In genomic region chr13:9191172-9192140, GRCm38 (mm10) we compare ENCODE assay signal across 8 mouse cellular contexts.
DNase-seq lines count a peak whose midpoint lies in the region; ATAC-seq and TF ChIP-seq lines count a peak whose summit lies in the region.

No protein-coding gene starts in this region.

- no peaks in the 10 kb centered on the region for H3K36me3 ChIP-seq in intestine, postnatal 0 days (ENCODE audit: control insufficient read depth, insufficient read depth)
- no peaks in the 10 kb centered on the region for H3K36me3 ChIP-seq in lung, embryonic 14.5 days (ENCODE audit: insufficient read depth)
- no peaks in the 10 kb centered on the region for H3K36me3 ChIP-seq in stomach, embryonic 14.5 days (ENCODE audit: control insufficient read depth, insufficient read depth, low read length)

- TF ChIP-seq CTCF in bone marrow macrophage, adult 2 months (IDR thresholded peaks at IDR 0.05; ENCODE audit: low read depth, low read length), result no peak
- no peak for TF ChIP-seq CTCF in intestine, postnatal 0 days (IDR thresholded peaks at IDR 0.05; ENCODE audit: low read depth)
- no peak for TF ChIP-seq CTCF in lung, embryonic 14.5 days (IDR thresholded peaks at IDR 0.05; ENCODE audit: low read depth)

- H3K27ac ChIP-seq in bone marrow macrophage, adult 2 months (ENCODE audit: insufficient read depth, low read depth, low read length), result peak overlapping the region; percentile 75
- H3K27ac ChIP-seq in intestine, postnatal 0 days (ENCODE audit: low read depth, low read length), result no peak overlapping the region
- no peak overlapping the region for H3K27ac ChIP-seq in lung, embryonic 14.5 days (ENCODE audit: low read depth)
- no peak overlapping the region for H3K27ac ChIP-seq in stomach, embryonic 14.5 days (ENCODE audit: low read length)

- TF ChIP-seq POLR2A in bone marrow macrophage, adult 2 months (IDR thresholded peaks at IDR 0.05; ENCODE audit: borderline replicate concordance, low read depth, low read length), result no peak

- H3K9ac ChIP-seq in intestine, postnatal 0 days (ENCODE audit: low read depth, low read length), result no peak overlapping the region
- no peak overlapping the region for H3K9ac ChIP-seq in lung, embryonic 14.5 days
- no peak overlapping the region for H3K9ac ChIP-seq in stomach, embryonic 14.5 days (replicated peaks; ENCODE audit: low read depth, low read length)

- peaks cover 35% of the 10 kb centered on the region for H3K4me1 ChIP-seq in bone marrow macrophage, adult 2 months (ENCODE audit: control insufficient read depth, insufficient read depth, low read length)
- H3K4me1 ChIP-seq in intestine, postnatal 0 days (replicated peaks; ENCODE audit: control insufficient read depth, insufficient read depth, low read length), result no peaks in the 10 kb centered on the region
- H3K4me1 ChIP-seq in lung, embryonic 14.5 days (ENCODE audit: insufficient read depth), result no peaks in the 10 kb centered on the region
- no peaks in the 10 kb centered on the region for H3K4me1 ChIP-seq in stomach, embryonic 14.5 days (ENCODE audit: control insufficient read depth, insufficient read depth, low read length)

- H3K4me2 ChIP-seq in intestine, postnatal 0 days (replicated peaks; ENCODE audit: low read depth), result peak overlapping the region; percentile 38
- H3K4me2 ChIP-seq in lung, embryonic 14.5 days, result 0 out of 2 replicates have a peak overlapping the region, but pooled peaks have one; percentile 27
- peak overlapping the region; percentile 20; the same call in 1 of the 2 replicates for H3K4me2 ChIP-seq in stomach, embryonic 14.5 days (replicated peaks; ENCODE audit: low read depth, low read length)

- ATAC-seq in intestine, postnatal 0 days, result peak; percentile 58
- peak; percentile 53; the same call in 1 of the 2 replicates for ATAC-seq in lung, embryonic 14.5 days (ENCODE audit: insufficient read depth)
- ATAC-seq in stomach, embryonic 14.5 days (ENCODE audit: insufficient number of reproducible peaks, insufficient read depth, low FRiP score, low read depth), result peak; percentile 51; the same call in 1 of the 2 replicates

- no peaks in the 10 kb centered on the region for H3K27me3 ChIP-seq in intestine, postnatal 0 days (replicated peaks; ENCODE audit: control insufficient read depth, insufficient read depth, low read length)
- H3K27me3 ChIP-seq in lung, embryonic 14.5 days (ENCODE audit: insufficient read depth, low read length), result no peaks in the 10 kb centered on the region
- H3K27me3 ChIP-seq in stomach, embryonic 14.5 days (ENCODE audit: control insufficient read depth, insufficient read depth, low read length), result no peaks in the 10 kb centered on the region

- H3K4me3 ChIP-seq in bone marrow macrophage, adult 2 months (ENCODE audit: insufficient read depth, low read length), result peak overlapping the region; percentile 28; the same call in 1 of the 2 replicates
- H3K4me3 ChIP-seq in intestine, postnatal 0 days (ENCODE audit: low read depth, low read length), result no peak overlapping the region
- no peak overlapping the region for H3K4me3 ChIP-seq in lung, embryonic 14.5 days (ENCODE audit: low read depth, low read length)
- no peak overlapping the region for H3K4me3 ChIP-seq in stomach, embryonic 14.5 days (ENCODE audit: low read depth, low read length)

- DNase-seq in retina, postnatal 1 day, result peak; percentile 28
- no peak for DNase-seq in retina, embryonic 14.5 days (ENCODE audit: low spot score)
- DNase-seq in frontal cortex, postnatal 36 days (ENCODE audit: low spot score in 2 of 2), result peak; percentile 87 to 88
- peak; percentile 45 for DNase-seq in lung, embryonic 14.5 days
- DNase-seq in B cell, adult 2 months, result no peak

- H3K9me3 ChIP-seq in intestine, postnatal 0 days (ENCODE audit: control insufficient read depth), result no peaks in the 10 kb centered on the region
- H3K9me3 ChIP-seq in lung, embryonic 14.5 days (ENCODE audit: low read depth, low read length), result no peaks in the 10 kb centered on the region
- H3K9me3 ChIP-seq in stomach, embryonic 14.5 days (ENCODE audit: control insufficient read depth, low read depth, low read length), result no peaks in the 10 kb centered on the region

- 41% methylated on average over 14 of the region's 15 CpGs for WGBS in intestine, postnatal 0 days
- 43% methylated on average over 15 of the region's 15 CpGs for WGBS in lung, embryonic 14.5 days
- 48% methylated on average over 15 of the region's 15 CpGs for WGBS in stomach, embryonic 14.5 days

Comparison
In these comparisons a context has a peak if more than half of its experiments do, and no peak if none do; other contexts are left out.
1. DNase-seq: peak in retina, postnatal 1 day (single experiment), frontal cortex, postnatal 36 days (2 of 2) and lung, embryonic 14.5 days (single experiment); none in retina, embryonic 14.5 days (single experiment) and B cell, adult 2 months (0 of 2).
2. Peak in every context shown above with its lines, with median percentiles within 50 percentile points of each other: ATAC-seq and H3K4me2 ChIP-seq.